Mouse (Mus musculus) heart, embryonic 14.5 days (tissue): ENCODE measurements around the gene Fgfr2. TPM values are rescaled to one million over a fixed set of nuclear protein-coding genes. Genes with fewer than 3 reads are reported as not detected.
A peak's percentile ranks its signal among the peaks of the same experiment; 100 is the strongest.

ENCODE experiments used
- ATAC-seq: fragments of 200-750 bp; cut with Nextera tagmentation; 2 replicates; pipeline ENCODE4 v1.8.0; 2017; ENCODE audit warnings: low read depth, moderate TSS enrichment; ENCODE audit not compliant: insufficient number of reproducible peaks, insufficient read depth, low FRiP score
- H3K27ac ChIP-seq, 2 experiments: fragments of 200-500 bp in 1 of 2; fragments of 300-500 bp in 1 of 2; sonication (generic) in 1 of 2; replicated peaks in 1 of 2; 2 replicates each; pipeline ENCODE4 v1.5.1; 2012 to 2014; ENCODE audit warnings: low read depth in 2 of 2, low read length in 2 of 2, control low read depth in 1 of 2, mild to moderate bottlenecking in 1 of 2, mixed read lengths in 1 of 2; ENCODE audit not compliant: control insufficient read depth in 1 of 2, insufficient read depth in 1 of 2
- H3K27me3 ChIP-seq: fragments of 300-500 bp; sonication (generic); 2 replicates; pipeline ENCODE4 v1.6.1; 2014; ENCODE audit warnings: mild to moderate bottlenecking, low read length, control low read depth; ENCODE audit not compliant: control insufficient read depth, insufficient read depth
- H3K36me3 ChIP-seq: fragments of 300-500 bp; sonication (generic); 2 replicates; pipeline ENCODE4 v1.6.1; 2014; ENCODE audit warnings: mild to moderate bottlenecking, control low read depth, low read length, mixed read lengths; ENCODE audit not compliant: control insufficient read depth, insufficient read depth
- H3K4me1 ChIP-seq, 2 experiments: fragments of 200-500 bp in 1 of 2; fragments of 300-500 bp in 1 of 2; sonication (generic) in 1 of 2; 2 replicates each; pipeline ENCODE4 v1.6.1; 2012 to 2014; ENCODE audit warnings: low read length in 2 of 2, control low read depth in 1 of 2, mixed read lengths in 1 of 2; ENCODE audit not compliant: control insufficient read depth in 2 of 2, insufficient read depth in 2 of 2
- H3K4me2 ChIP-seq: fragments of 300-500 bp; sonication (generic); 2 replicates; pipeline ENCODE4 v1.6.1; 2014; ENCODE audit warnings: mild to moderate bottlenecking, low read length
- H3K4me3 ChIP-seq, 2 experiments: fragments of 200-500 bp in 1 of 2; fragments of 300-500 bp in 1 of 2; sonication (generic) in 1 of 2; 2 replicates each; pipeline ENCODE4 v1.5.1; 2012 to 2014; ENCODE audit warnings: low read length in 2 of 2, mild to moderate bottlenecking in 2 of 2, control low read depth in 1 of 2, low read depth in 1 of 2, moderate library complexity in 1 of 2; ENCODE audit not compliant: control insufficient read depth in 1 of 2, insufficient read depth in 1 of 2
- H3K9ac ChIP-seq: fragments of 300-500 bp; sonication (generic); 2 replicates; pipeline ENCODE4 v1.6.1; 2014; ENCODE audit warnings: mild to moderate bottlenecking, low read length
- H3K9me3 ChIP-seq: fragments of 300-500 bp; sonication (generic); 2 replicates; pipeline ENCODE4 v1.6.1; 2016; ENCODE audit warnings: low read length, control low read depth; ENCODE audit not compliant: control insufficient read depth
- WGBS: fragments of 180-500 bp; shearing (Covaris S2); extraction: QIAGEN DNeasy Blood & Tissue Kit; methylation state at CpG from one replicate; pipeline ENCODE4 v1.1.7; 2014; 5-methylcytosine and 5-hydroxymethylcytosine counted together
- polyA plus RNA-seq: library from polyadenylated mRNA; unstranded; fragments of >200 nt; fragmentation: Nextera tagmentation; extraction: Ambion mirVana; gene quantifications from 2 replicates; pipeline ENCODE4 v1.2.1, GENCODE M21; 2014

The Fgfr2 gene
- polyA plus RNA-seq, 1 experiment from 2014 or later, result 22.4 TPM

DNA sequence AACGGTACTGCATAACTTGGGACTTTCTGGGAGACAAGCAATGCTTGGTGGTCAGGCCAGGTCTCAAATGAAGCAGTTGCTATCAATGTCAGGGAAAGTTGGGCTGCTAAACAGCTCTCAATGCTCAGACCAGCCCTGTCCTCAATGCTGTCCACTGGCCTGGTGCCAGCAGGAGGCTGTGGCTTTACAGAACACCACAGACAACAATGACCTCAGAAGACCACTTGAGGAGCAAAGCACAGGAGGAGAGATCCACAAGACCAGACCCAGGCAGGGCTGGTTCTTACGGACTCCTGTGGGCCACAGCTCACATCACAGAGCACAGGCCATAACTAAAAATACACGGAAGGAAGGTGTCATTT lies 368.8 kb downstream of the Fgfr2 start:
- H3K9me3 ChIP-seq, result no peaks in the 10 kb centered on the region
- no peak for ATAC-seq
- WGBS, result 26% methylated on average over 3 of the region's 3 CpGs
- no peak overlapping the region for H3K4me2 ChIP-seq
- no peaks in the 10 kb centered on the region for H3K27me3 ChIP-seq
- H3K36me3 ChIP-seq, result peaks cover 35% of the 10 kb centered on the region
- H3K4me3 ChIP-seq, result no peak overlapping the region
- peaks cover 27 to 29% of the 10 kb centered on the region in 2 experiments for H3K4me1 ChIP-seq
- H3K27ac ChIP-seq, result peak overlapping the region; percentile 55 to 68
- 0 out of 2 replicates have a peak overlapping the region, but pooled peaks have one; percentile 25 for H3K9ac ChIP-seq

DNA sequence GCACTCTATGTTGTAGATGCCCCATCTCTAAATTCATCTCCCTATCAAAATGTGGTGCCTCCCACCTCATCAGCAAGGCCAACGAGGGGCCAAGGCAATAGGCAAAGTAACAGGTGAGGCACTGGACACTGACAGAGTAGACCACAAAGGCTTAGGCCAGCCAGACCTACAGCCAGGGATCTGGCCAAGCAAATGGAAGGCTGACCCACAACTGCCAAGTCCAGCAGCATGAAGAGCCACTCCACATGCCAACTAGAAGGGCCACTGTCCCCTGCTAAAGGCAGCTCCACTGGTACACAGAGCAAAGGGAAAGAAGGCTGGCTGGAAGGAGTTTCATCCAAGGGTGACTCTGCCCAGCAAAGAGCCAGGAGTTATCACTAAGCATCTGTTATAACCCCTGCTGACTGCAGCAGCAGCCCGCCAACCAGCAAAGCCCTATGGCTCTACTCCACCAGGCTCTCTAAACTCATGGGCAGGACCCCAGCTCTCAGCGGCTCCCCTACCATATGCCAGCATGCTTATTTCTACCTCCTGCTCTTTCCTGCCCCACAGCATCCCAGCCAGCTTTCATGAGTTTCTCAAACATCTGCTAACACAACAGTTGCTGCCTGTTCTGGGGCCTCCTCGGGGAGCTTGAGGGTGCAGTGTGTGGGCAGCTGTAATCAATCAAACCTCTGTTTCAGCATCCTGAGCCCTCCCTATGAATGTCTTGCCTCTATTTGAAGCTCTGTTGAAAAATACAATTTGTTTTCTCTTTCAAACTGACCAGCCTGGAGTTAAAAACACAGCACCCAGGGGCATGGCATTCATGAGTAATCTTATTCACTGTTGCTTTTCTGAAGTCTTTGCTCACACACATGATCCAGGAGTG lies 369.4 kb downstream of the Fgfr2 start:
- Histone ChIP-seq H3K4me3 (no peak overlapping the region), H3K4me1 (peaks cover 27 to 29% of the 10 kb centered on the region in 2 experiments), H3K9ac (0 out of 2 replicates have a peak overlapping the region, but pooled peaks have one; percentile 25), H3K4me2 (no peak overlapping the region), H3K36me3 (peaks cover 29% of the 10 kb centered on the region), H3K9me3 (no peaks in the 10 kb centered on the region), H3K27me3 (no peaks in the 10 kb centered on the region), H3K27ac (peak overlapping the region; percentile 55 to 68)
- WGBS, result 63% methylated on average over 4 of the region's 4 CpGs
- no peak for ATAC-seq

GRCm38 (mm10) chr7:132751716-132752115 lies 371.4 kb downstream of the Fgfr2 start:
- Histone ChIP-seq H3K36me3 (peaks cover 14% of the 10 kb centered on the region), H3K4me1 (peaks cover 27 to 29% of the 10 kb centered on the region in 2 experiments), H3K27me3 (no peaks in the 10 kb centered on the region), H3K9me3 (no peaks in the 10 kb centered on the region), H3K4me3 (no peak overlapping the region), H3K27ac (peak overlapping the region in 1 of 2 experiments; percentile 20; a peak in 1 of 4 replicates), H3K4me2 (no peak overlapping the region), H3K9ac (no peak overlapping the region)
- WGBS, result 17% methylated on average over 2 of the region's 2 CpGs
- ATAC-seq, result no peak

DNA sequence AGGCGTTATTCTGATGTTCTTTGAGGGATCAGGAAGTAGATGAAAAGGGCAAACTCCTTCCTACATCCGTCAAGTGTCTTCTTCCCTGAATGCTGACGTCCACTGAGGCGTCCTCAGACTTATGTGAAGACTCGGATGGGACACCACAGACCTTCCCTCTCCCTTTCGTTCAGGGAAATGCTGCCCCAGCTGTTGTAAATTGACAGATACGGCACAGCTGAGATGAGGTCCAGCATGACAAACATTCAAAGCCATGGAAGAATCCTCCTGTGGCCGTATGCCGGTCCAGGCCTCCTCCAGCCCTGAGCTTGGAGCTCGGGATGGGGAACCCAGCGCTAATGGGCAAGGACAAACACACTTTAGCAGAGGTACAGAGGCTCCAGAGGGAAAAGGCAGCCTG lies 373.6 kb downstream of the Fgfr2 start:
- Histone ChIP-seq H3K27ac (no peak overlapping the region), H3K9ac (no peak overlapping the region), H3K9me3 (no peaks in the 10 kb centered on the region), H3K4me2 (no peak overlapping the region), H3K4me3 (no peak overlapping the region), H3K36me3 (peaks cover 11% of the 10 kb centered on the region; the same call in 1 of the 2 replicates), H3K4me1 (peaks cover 20% of the 10 kb centered on the region in 2 experiments), H3K27me3 (no peaks in the 10 kb centered on the region)
- WGBS, result 91% methylated on average over 11 of the region's 11 CpGs
- no peak for ATAC-seq

DNA sequence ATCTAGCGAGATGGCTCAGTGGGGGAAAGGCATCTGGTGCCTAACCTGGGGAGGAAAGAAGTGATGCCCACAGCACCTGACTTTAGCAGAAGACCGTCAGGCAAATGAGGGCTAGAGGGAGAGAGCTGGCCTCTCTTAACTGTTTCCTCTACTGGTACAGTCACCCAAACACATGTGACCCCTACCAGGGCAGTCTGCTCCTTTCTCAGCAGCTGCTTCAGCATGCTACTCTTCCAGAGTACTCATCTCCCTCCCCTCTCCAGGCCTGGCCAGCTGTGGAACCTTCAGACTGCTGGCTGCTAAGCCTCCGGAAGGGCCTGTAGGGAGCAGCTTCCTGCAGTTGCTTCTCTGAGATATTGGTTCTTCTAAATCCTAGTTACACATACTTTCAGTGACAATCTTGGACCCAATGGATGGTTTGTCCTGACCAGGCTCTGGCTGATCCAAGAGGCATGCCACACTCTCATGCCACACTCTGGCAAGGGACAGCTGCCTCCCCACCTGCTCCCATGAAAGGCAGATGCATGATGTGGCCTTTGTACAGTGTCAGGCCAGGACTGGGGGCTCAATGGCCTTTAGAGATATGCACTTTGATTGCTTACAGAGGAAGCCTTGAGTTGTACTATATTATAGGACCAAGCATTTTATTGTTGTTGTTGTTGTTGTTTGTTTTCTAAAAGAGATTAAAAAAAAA lies 374.9 kb downstream of the Fgfr2 start:
- H3K36me3 ChIP-seq, result peaks cover 11% of the 10 kb centered on the region; the same call in 1 of the 2 replicates
- no peak overlapping the region for H3K4me2 ChIP-seq
- H3K27ac ChIP-seq, result no peak overlapping the region
- no peak for ATAC-seq
- no peaks in the 10 kb centered on the region for H3K27me3 ChIP-seq
- no peak overlapping the region for H3K4me3 ChIP-seq
- 73% methylated on average over 3 of the region's 3 CpGs for WGBS
- H3K9ac ChIP-seq, result no peak overlapping the region
- H3K9me3 ChIP-seq, result no peaks in the 10 kb centered on the region
- peaks cover 9% of the 10 kb centered on the region in 2 experiments for H3K4me1 ChIP-seq

DNA sequence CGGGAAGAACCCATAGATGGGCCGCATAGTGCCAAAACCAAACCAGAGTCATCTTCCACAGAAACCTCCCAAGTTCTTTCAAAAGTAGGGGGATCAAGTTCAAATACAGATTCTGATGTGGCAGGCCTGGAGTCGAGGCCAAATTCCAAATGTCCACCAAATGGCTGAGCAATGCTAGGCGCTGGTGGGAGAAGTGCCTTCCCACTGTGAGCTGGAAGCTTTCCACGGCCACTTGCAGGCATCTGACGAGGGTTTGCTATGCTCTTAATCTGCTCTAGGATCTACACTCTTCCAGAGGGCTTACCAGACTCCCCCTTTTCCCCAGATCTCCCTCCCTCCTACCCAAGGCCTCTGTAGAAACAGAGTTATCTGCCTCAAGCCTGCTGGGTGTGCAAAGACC lies 376.1 kb downstream of the Fgfr2 start:
- peaks cover 11% of the 10 kb centered on the region; the same call in 1 of the 2 replicates for H3K36me3 ChIP-seq
- no peaks in the 10 kb centered on the region for H3K27me3 ChIP-seq
- no peak overlapping the region for H3K9ac ChIP-seq
- no peaks in the 10 kb centered on the region for H3K9me3 ChIP-seq
- H3K27ac ChIP-seq, result no peak overlapping the region
- WGBS, result 62% methylated on average over 6 of the region's 6 CpGs
- H3K4me1 ChIP-seq, result peaks cover 8 to 9% of the 10 kb centered on the region in 2 experiments
- H3K4me2 ChIP-seq, result no peak overlapping the region
- no peak overlapping the region for H3K4me3 ChIP-seq
- no peak for ATAC-seq

GRCm38 (mm10) chr7:132742912-132743311 lies 380.2 kb downstream of the Fgfr2 start:
- WGBS, result 87% methylated on average over 5 of the region's 5 CpGs
- Histone ChIP-seq H3K9ac (no peak overlapping the region), H3K36me3 (no peaks in the 10 kb centered on the region), H3K9me3 (no peaks in the 10 kb centered on the region), H3K4me2 (no peak overlapping the region), H3K4me1 (peaks cover 3 to 17% of the 10 kb centered on the region in 2 experiments; a peak in 3 of 4 replicates), H3K27me3 (no peaks in the 10 kb centered on the region), H3K27ac (no peak overlapping the region), H3K4me3 (no peak overlapping the region)
- no peak for ATAC-seq
